Mouse (Mus musculus): ENCODE measurements at regions not wholly inside any gene's neighbourhood (a gene's known extent, or its start where the extent isn't known, plus 50 kb on each side); places are given as distances from the start of the nearest gene placed in this dataset.

DNA sequence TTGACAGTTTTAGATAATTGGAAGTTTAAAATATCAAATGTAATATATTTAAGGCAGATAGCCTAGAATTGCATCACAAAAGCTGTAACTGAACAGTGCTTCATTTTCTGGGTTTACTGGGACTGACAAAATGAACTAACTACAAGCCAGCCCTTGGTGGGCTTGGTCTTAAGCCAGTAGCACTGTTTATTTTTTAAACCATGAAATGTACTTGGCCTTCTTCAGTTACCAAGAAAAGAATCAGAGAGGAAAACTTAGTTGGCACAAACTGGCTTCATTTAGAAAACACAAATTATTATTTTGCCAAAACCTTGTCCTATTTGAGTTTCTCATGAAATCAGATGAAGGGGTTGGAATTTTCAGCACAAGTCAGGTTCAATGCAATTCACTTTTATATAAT lies 989.8 kb upstream of the Zeb2 start:
- no peak overlapping the region for H3K4me3 ChIP-seq (ENCODE audit: insufficient read depth in 1 of 2, low read depth in 1 of 2, low read length in 2 of 2, poor library complexity in 1 of 2, severe bottlenecking in 1 of 2)
- no peaks in the 10 kb centered on the region for H3K4me1 ChIP-seq (ENCODE audit: control insufficient read depth in 2 of 2, insufficient read depth in 2 of 2, low read length in 2 of 2, poor library complexity in 1 of 2)
- in situ Hi-C loops (cut with MboI; ENCODE audit: low sequenced_read_pairs in 2 of 2, unreplicated experiment in 2 of 2): no loop called here
- no peak for DNase-seq (ENCODE audit: low read depth, low spot score)
- no peaks in the 10 kb centered on the region for H3K9me3 ChIP-seq (ENCODE audit: control insufficient read depth, insufficient read depth, low read depth, low read length)
- no peak overlapping the region for H3K27ac ChIP-seq (ENCODE audit: insufficient read depth, low read depth, low read length, poor library complexity, severe bottlenecking)
- H3K9ac ChIP-seq (ENCODE audit: insufficient read depth, low read depth, low read length, poor library complexity, severe bottlenecking): no peak overlapping the region
- TF ChIP-seq CHD2 (IDR thresholded peaks at IDR 0.05; ENCODE audit: low read depth, low read length): no peak
- no peak for TF ChIP-seq MAFK (IDR thresholded peaks at IDR 0.05; ENCODE audit: insufficient read depth, low read depth, low read length)
- no peak for TF ChIP-seq ZC3H11A (IDR thresholded peaks at IDR 0.05; ENCODE audit: borderline replicate concordance, low read depth, low read length)
- TF ChIP-seq HCFC1 (IDR thresholded peaks at IDR 0.05; ENCODE audit: borderline replicate concordance, insufficient read depth, low read length): no peak
- no peak for TF ChIP-seq ZNF384 (IDR thresholded peaks at IDR 0.05; ENCODE audit: low read depth, low read length)
- H3K36me3 ChIP-seq (ENCODE audit: control insufficient read depth, insufficient read depth, low read length, poor library complexity, severe bottlenecking): no peaks in the 10 kb centered on the region

GRCm38 (mm10) chr2:46065034-46065802 lies 948.0 kb upstream of the Zeb2 start:
- Histone ChIP-seq H3K4me1 (ENCODE audit: control insufficient read depth in 2 of 2, insufficient read depth in 2 of 2, low read length in 2 of 2, poor library complexity in 1 of 2) (no peaks in the 10 kb centered on the region), H3K27ac (ENCODE audit: insufficient read depth, low read depth, low read length, poor library complexity, severe bottlenecking) (no peak overlapping the region), H3K36me3 (ENCODE audit: control insufficient read depth, insufficient read depth, low read length, poor library complexity, severe bottlenecking) (no peaks in the 10 kb centered on the region), H3K9ac (ENCODE audit: insufficient read depth, low read depth, low read length, poor library complexity, severe bottlenecking) (no peak overlapping the region), H3K9me3 (ENCODE audit: control insufficient read depth, insufficient read depth, low read depth, low read length) (no peaks in the 10 kb centered on the region), H3K4me3 (ENCODE audit: insufficient read depth in 1 of 2, low read depth in 1 of 2, low read length in 2 of 2, poor library complexity in 1 of 2, severe bottlenecking in 1 of 2) (no peak overlapping the region)
- in situ Hi-C loops (cut with MboI; ENCODE audit: low sequenced_read_pairs in 2 of 2, unreplicated experiment in 2 of 2): no loop called here
- DNase-seq (ENCODE audit: low read depth, low spot score): no peak
- no peak for TF ChIP-seq HCFC1 (IDR thresholded peaks at IDR 0.05; ENCODE audit: borderline replicate concordance, insufficient read depth, low read length)
- no peak for TF ChIP-seq MAFK (IDR thresholded peaks at IDR 0.05; ENCODE audit: insufficient read depth, low read depth, low read length)
- TF ChIP-seq ZNF384 (IDR thresholded peaks at IDR 0.05; ENCODE audit: low read depth, low read length): no peak
- TF ChIP-seq CHD2 (IDR thresholded peaks at IDR 0.05; ENCODE audit: low read depth, low read length): no peak
- TF ChIP-seq ZC3H11A (IDR thresholded peaks at IDR 0.05; ENCODE audit: borderline replicate concordance, low read depth, low read length): no peak

DNA sequence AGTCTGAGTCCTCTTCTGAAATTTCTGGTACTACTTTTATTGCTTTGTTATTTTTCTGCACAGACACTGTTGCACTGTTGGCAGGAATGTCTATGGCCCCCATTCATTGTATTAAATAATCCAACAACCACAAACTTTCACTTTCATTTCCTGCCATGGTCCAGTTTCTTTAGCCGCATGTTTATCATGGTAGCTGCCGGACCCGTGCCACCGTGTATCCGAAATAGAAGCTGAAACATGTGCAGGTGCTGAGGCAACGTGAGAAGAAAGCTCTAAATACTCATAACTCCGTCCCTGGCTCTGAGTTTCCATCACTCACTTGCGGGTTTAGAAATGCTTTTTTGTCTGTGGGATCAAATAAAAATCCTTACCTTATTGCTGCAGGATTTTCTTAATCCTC lies 938.5 kb upstream of the Zeb2 start:
- H3K27ac ChIP-seq (ENCODE audit: insufficient read depth, low read depth, low read length, poor library complexity, severe bottlenecking): no peak overlapping the region
- no peaks in the 10 kb centered on the region for H3K36me3 ChIP-seq (ENCODE audit: control insufficient read depth, insufficient read depth, low read length, poor library complexity, severe bottlenecking)
- H3K9me3 ChIP-seq (ENCODE audit: control insufficient read depth, insufficient read depth, low read depth, low read length): no peaks in the 10 kb centered on the region
- TF ChIP-seq ZNF384 (IDR thresholded peaks at IDR 0.05; ENCODE audit: low read depth, low read length) (no peak), CHD2 (IDR thresholded peaks at IDR 0.05; ENCODE audit: low read depth, low read length) (no peak), ZC3H11A (IDR thresholded peaks at IDR 0.05; ENCODE audit: borderline replicate concordance, low read depth, low read length) (no peak), MAFK (IDR thresholded peaks at IDR 0.05; ENCODE audit: insufficient read depth, low read depth, low read length) (no peak), HCFC1 (IDR thresholded peaks at IDR 0.05; ENCODE audit: borderline replicate concordance, insufficient read depth, low read length) (no peak)
- DNase-seq (ENCODE audit: low read depth, low spot score): no peak
- no peak overlapping the region for H3K9ac ChIP-seq (ENCODE audit: insufficient read depth, low read depth, low read length, poor library complexity, severe bottlenecking)
- H3K4me3 ChIP-seq (ENCODE audit: insufficient read depth in 1 of 2, low read depth in 1 of 2, low read length in 2 of 2, poor library complexity in 1 of 2, severe bottlenecking in 1 of 2): no peak overlapping the region
- in situ Hi-C loops (cut with MboI; ENCODE audit: low sequenced_read_pairs in 2 of 2, unreplicated experiment in 2 of 2): no loop called here
- no peaks in the 10 kb centered on the region for H3K4me1 ChIP-seq (ENCODE audit: control insufficient read depth in 2 of 2, insufficient read depth in 2 of 2, low read length in 2 of 2, poor library complexity in 1 of 2)

DNA sequence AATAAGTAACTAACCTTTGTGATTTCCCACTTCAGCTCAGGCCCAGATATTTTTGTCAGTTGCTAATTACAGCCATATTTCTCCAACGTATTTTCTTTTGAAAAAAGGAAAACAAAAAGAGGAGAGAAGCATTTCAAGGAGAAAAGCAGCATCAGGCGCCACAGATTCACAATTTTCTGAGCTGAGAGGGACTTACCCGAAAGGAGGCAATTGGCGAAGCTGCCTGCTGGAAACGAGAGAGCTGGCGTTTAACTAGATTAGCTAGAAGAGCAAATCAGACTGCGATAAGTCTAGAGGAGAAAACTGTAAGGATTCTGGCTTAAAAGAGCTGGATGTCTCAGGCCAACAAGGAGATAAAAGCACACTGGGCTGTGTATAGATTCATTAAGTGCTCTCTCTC lies 937.7 kb upstream of the Zeb2 start:
- TF ChIP-seq ZNF384 (IDR thresholded peaks at IDR 0.05; ENCODE audit: low read depth, low read length) (no peak), MAFK (IDR thresholded peaks at IDR 0.05; ENCODE audit: insufficient read depth, low read depth, low read length) (no peak), ZC3H11A (IDR thresholded peaks at IDR 0.05; ENCODE audit: borderline replicate concordance, low read depth, low read length) (no peak), HCFC1 (IDR thresholded peaks at IDR 0.05; ENCODE audit: borderline replicate concordance, insufficient read depth, low read length) (no peak), CHD2 (IDR thresholded peaks at IDR 0.05; ENCODE audit: low read depth, low read length) (no peak)
- Histone ChIP-seq H3K4me3 (ENCODE audit: insufficient read depth in 1 of 2, low read depth in 1 of 2, low read length in 2 of 2, poor library complexity in 1 of 2, severe bottlenecking in 1 of 2) (no peak overlapping the region), H3K9ac (ENCODE audit: insufficient read depth, low read depth, low read length, poor library complexity, severe bottlenecking) (no peak overlapping the region), H3K27ac (ENCODE audit: insufficient read depth, low read depth, low read length, poor library complexity, severe bottlenecking) (no peak overlapping the region), H3K9me3 (ENCODE audit: control insufficient read depth, insufficient read depth, low read depth, low read length) (no peaks in the 10 kb centered on the region), H3K36me3 (ENCODE audit: control insufficient read depth, insufficient read depth, low read length, poor library complexity, severe bottlenecking) (no peaks in the 10 kb centered on the region), H3K4me1 (ENCODE audit: control insufficient read depth in 2 of 2, insufficient read depth in 2 of 2, low read length in 2 of 2, poor library complexity in 1 of 2) (no peaks in the 10 kb centered on the region)
- in situ Hi-C loops (cut with MboI; ENCODE audit: low sequenced_read_pairs in 2 of 2, unreplicated experiment in 2 of 2): no loop called here
- DNase-seq (ENCODE audit: low read depth, low spot score): no peak

Measured in ES-E14 (cell line).